Mouse (Mus musculus): ENCODE data around the gene Gid4. TPM values are rescaled to one million over a fixed set of nuclear protein-coding genes. Genes with fewer than 3 reads are reported as not detected.

Gene Gid4
- polyA plus RNA-seq, 1 experiment, result 41.6 TPM

- Histone ChIP-seq H3K27me3 (ENCODE audit: control insufficient read depth, insufficient read depth, low read length) (no peaks in the 10 kb centered on the region), H3K27ac (ENCODE audit: insufficient read depth, low read length) (0 out of 2 replicates have a peak overlapping the region, but pooled peaks have one; percentile 6), H3K4me1 (ENCODE audit: control insufficient read depth, insufficient read depth, low read length) (peaks cover 10% of the 10 kb centered on the region), H3K4me3 (replicated peaks; ENCODE audit: insufficient read depth, low read depth, low read length) (peak overlapping the region; percentile 79)
- TF ChIP-seq POLR2A (IDR thresholded peaks at IDR 0.05; ENCODE audit: borderline replicate concordance, insufficient read depth, low read length) (no peak), CTCF (IDR thresholded peaks at IDR 0.05; ENCODE audit: borderline replicate concordance, insufficient read depth, low read depth, low read length) (no peak)
- WGBS, result 0% methylated on average over 17 of the region's 17 CpGs
- DNase-seq, result no peak
Measured at GRCm38 (mm10) chr11:60454745-60455087, 37.8 kb downstream of the Gid4 start.

- no peaks in the 10 kb centered on the region for H3K27me3 ChIP-seq (ENCODE audit: control insufficient read depth, insufficient read depth, low read length)
Measured at GRCm38 (mm10) chr11:60457973-60458372, 41.0 kb downstream of the Gid4 start.

GRCm38 (mm10) chr11:60465943-60466380 lies 49.0 kb downstream of the Gid4 start:
- peak; percentile 65 to 78 for DNase-seq
- 10% methylated on average over 2 of the region's 2 CpGs for WGBS

More at GRCm38 (mm10) chr11:60457973-60458372, 41.0 kb downstream of the Gid4 start:
- peaks cover 10% of the 10 kb centered on the region for H3K4me1 ChIP-seq (ENCODE audit: control insufficient read depth, insufficient read depth, low read length)
- WGBS, result 88% methylated on average over 1 of the region's 1 CpGs
- TF ChIP-seq CTCF (IDR thresholded peaks at IDR 0.05; ENCODE audit: borderline replicate concordance, insufficient read depth, low read depth, low read length) (no peak), POLR2A (IDR thresholded peaks at IDR 0.05; ENCODE audit: borderline replicate concordance, insufficient read depth, low read length) (no peak)
- no peak overlapping the region for H3K4me3 ChIP-seq (replicated peaks; ENCODE audit: insufficient read depth, low read depth, low read length)
- peak in 1 of 2 experiments; percentile 18 for DNase-seq
- no peak overlapping the region for H3K27ac ChIP-seq (ENCODE audit: insufficient read depth, low read length)

GRCm38 (mm10) chr11:60469039-60469438 lies 52.1 kb downstream of the Gid4 start, which contains the start of gene Myo15:
Gene Myo15 (plus strand): TSS chr11:60469339.
- DNase-seq, result no peak
- Histone ChIP-seq H3K4me3 (replicated peaks; ENCODE audit: insufficient read depth, low read depth, low read length) (no peak within 1 kb of the TSS), H3K4me1 (ENCODE audit: control insufficient read depth, insufficient read depth, low read length) (peaks cover 17% of the 10 kb centered on the region), H3K27me3 (ENCODE audit: control insufficient read depth, insufficient read depth, low read length) (no peaks in the 10 kb centered on the region), H3K27ac (ENCODE audit: insufficient read depth, low read length) (no peak within 1 kb of the TSS)
- WGBS, result 91% methylated on average over 3 of the region's 3 CpGs
- TF ChIP-seq CTCF (IDR thresholded peaks at IDR 0.05; ENCODE audit: borderline replicate concordance, insufficient read depth, low read depth, low read length) (no peak), POLR2A (IDR thresholded peaks at IDR 0.05; ENCODE audit: borderline replicate concordance, insufficient read depth, low read length) (no peak)

More at GRCm38 (mm10) chr11:60465943-60466380, 49.0 kb downstream of the Gid4 start:
- Histone ChIP-seq H3K4me3 (replicated peaks; ENCODE audit: insufficient read depth, low read depth, low read length) (no peak overlapping the region), H3K4me1 (ENCODE audit: control insufficient read depth, insufficient read depth, low read length) (peaks cover 19% of the 10 kb centered on the region), H3K27me3 (ENCODE audit: control insufficient read depth, insufficient read depth, low read length) (no peaks in the 10 kb centered on the region), H3K27ac (ENCODE audit: insufficient read depth, low read length) (no peak overlapping the region; the same call in 1 of the 2 replicates)
- no peak for TF ChIP-seq POLR2A (IDR thresholded peaks at IDR 0.05; ENCODE audit: borderline replicate concordance, insufficient read depth, low read length)
- TF ChIP-seq CTCF (IDR thresholded peaks at IDR 0.05; ENCODE audit: borderline replicate concordance, insufficient read depth, low read depth, low read length), result peak; percentile 40; the same call in 1 of the 2 replicates

- TF ChIP-seq CTCF (IDR thresholded peaks at IDR 0.05; ENCODE audit: borderline replicate concordance, insufficient read depth, low read depth, low read length) (no peak), POLR2A (IDR thresholded peaks at IDR 0.05; ENCODE audit: borderline replicate concordance, insufficient read depth, low read length) (no peak)
- no peak overlapping the region for H3K27ac ChIP-seq (ENCODE audit: insufficient read depth, low read length)
- no peak overlapping the region for H3K4me3 ChIP-seq (replicated peaks; ENCODE audit: insufficient read depth, low read depth, low read length)
- DNase-seq, result no peak
- peaks cover 3% of the 10 kb centered on the region; the same call in 1 of the 2 replicates for H3K4me1 ChIP-seq (ENCODE audit: control insufficient read depth, insufficient read depth, low read length)
- WGBS, result 72% methylated on average over 9 of the region's 9 CpGs
- H3K27me3 ChIP-seq (ENCODE audit: control insufficient read depth, insufficient read depth, low read length), result no peaks in the 10 kb centered on the region
Measured at GRCm38 (mm10) chr11:60470743-60471142, 53.8 kb downstream of the Gid4 start.

GRCm38 (mm10) chr11:60474534-60474933 lies 57.6 kb downstream of the Gid4 start:
- Histone ChIP-seq H3K4me3 (replicated peaks; ENCODE audit: insufficient read depth, low read depth, low read length) (no peak overlapping the region), H3K4me1 (ENCODE audit: control insufficient read depth, insufficient read depth, low read length) (no peaks in the 10 kb centered on the region), H3K27me3 (ENCODE audit: control insufficient read depth, insufficient read depth, low read length) (no peaks in the 10 kb centered on the region), H3K27ac (ENCODE audit: insufficient read depth, low read length) (no peak overlapping the region)
- no peak for DNase-seq
- 83% methylated on average over 5 of the region's 5 CpGs for WGBS
- no peak for TF ChIP-seq CTCF (IDR thresholded peaks at IDR 0.05; ENCODE audit: borderline replicate concordance, insufficient read depth, low read depth, low read length)
- TF ChIP-seq POLR2A (IDR thresholded peaks at IDR 0.05; ENCODE audit: borderline replicate concordance, insufficient read depth, low read length), result no peak

- no peak for TF ChIP-seq CTCF (IDR thresholded peaks at IDR 0.05; ENCODE audit: borderline replicate concordance, insufficient read depth, low read depth, low read length)
- H3K27ac ChIP-seq (ENCODE audit: insufficient read depth, low read length), result no peak overlapping the region
- H3K4me3 ChIP-seq (replicated peaks; ENCODE audit: insufficient read depth, low read depth, low read length), result no peak overlapping the region
- 79% methylated on average over 5 of the region's 5 CpGs for WGBS
- no peaks in the 10 kb centered on the region for H3K27me3 ChIP-seq (ENCODE audit: control insufficient read depth, insufficient read depth, low read length)
- no peaks in the 10 kb centered on the region for H3K4me1 ChIP-seq (ENCODE audit: control insufficient read depth, insufficient read depth, low read length)
- DNase-seq, result no peak
Measured at GRCm38 (mm10) chr11:60475668-60476362, 58.9 kb downstream of the Gid4 start.

- no peak for DNase-seq
- no peaks in the 10 kb centered on the region for H3K4me1 ChIP-seq (ENCODE audit: control insufficient read depth, insufficient read depth, low read length)
- no peaks in the 10 kb centered on the region for H3K27me3 ChIP-seq (ENCODE audit: control insufficient read depth, insufficient read depth, low read length)
- TF ChIP-seq POLR2A (IDR thresholded peaks at IDR 0.05; ENCODE audit: borderline replicate concordance, insufficient read depth, low read length) (no peak), CTCF (IDR thresholded peaks at IDR 0.05; ENCODE audit: borderline replicate concordance, insufficient read depth, low read depth, low read length) (no peak)
- H3K4me3 ChIP-seq (replicated peaks; ENCODE audit: insufficient read depth, low read depth, low read length), result no peak overlapping the region
- 44% methylated on average over 17 of the region's 17 CpGs for WGBS
- no peak overlapping the region for H3K27ac ChIP-seq (ENCODE audit: insufficient read depth, low read length)
Measured at GRCm38 (mm10) chr11:60478121-60478520, 61.2 kb downstream of the Gid4 start.
